Mouse (Mus musculus): Measurements from ENCODE around the gene Xxylt1. TPM values are rescaled to one million over a fixed set of nuclear protein-coding genes. Genes with fewer than 3 reads are reported as not detected.

The Xxylt1 gene
- polyA plus RNA-seq, 1 experiment from 2014 or later: 22.4 TPM

- Histone ChIP-seq H3K9ac (no peak overlapping the region), H3K36me3 (no peaks in the 10 kb centered on the region), H3K27ac (no peak overlapping the region), H3K4me3 (no peak overlapping the region), H3K27me3 (no peaks in the 10 kb centered on the region), H3K4me2 (no peak overlapping the region), H3K9me3 (peaks cover 3% of the 10 kb centered on the region; the same call in 1 of the 2 replicates), H3K4me1 (peaks cover 15% of the 10 kb centered on the region)
- WGBS: 88% methylated on average over 5 of the region's 5 CpGs
- no peak for ATAC-seq (ENCODE audit: insufficient number of reproducible peaks, insufficient read depth, low FRiP score, low TSS enrichment, low read depth)
Observed at GRCm38 (mm10) chr16:30932196-30932595, 149.0 kb downstream of the Xxylt1 start.

DNA sequence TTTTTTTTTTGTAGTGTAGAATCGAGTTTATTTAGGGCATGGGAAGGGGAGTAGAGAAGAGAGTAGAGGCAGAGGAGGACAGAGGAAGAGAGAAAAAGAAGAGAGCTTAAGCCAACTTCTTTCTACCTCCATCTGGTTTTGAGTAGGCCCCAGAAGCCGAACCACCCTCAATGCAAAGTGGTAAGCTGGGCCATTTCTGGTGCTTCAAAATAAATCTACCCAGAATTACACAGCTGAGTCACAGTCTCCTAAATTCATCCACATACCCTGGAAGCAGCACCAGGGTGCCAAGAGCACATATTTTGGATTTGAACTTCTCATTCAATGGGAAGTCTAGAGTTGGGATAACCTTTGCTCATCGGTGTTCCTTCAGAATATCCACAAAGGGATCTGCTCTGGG, 152.1 kb downstream of the Xxylt1 start:
- H3K9me3 ChIP-seq: peaks cover 3% of the 10 kb centered on the region; the same call in 1 of the 2 replicates
- H3K27ac ChIP-seq: no peak overlapping the region
- no peak overlapping the region for H3K4me3 ChIP-seq
- H3K4me1 ChIP-seq: no peaks in the 10 kb centered on the region
- no peak overlapping the region for H3K4me2 ChIP-seq
- H3K36me3 ChIP-seq: no peaks in the 10 kb centered on the region
- H3K9ac ChIP-seq: no peak overlapping the region
- ATAC-seq (ENCODE audit: insufficient number of reproducible peaks, insufficient read depth, low FRiP score, low TSS enrichment, low read depth): no peak
- no peaks in the 10 kb centered on the region for H3K27me3 ChIP-seq
- 90% methylated on average over 3 of the region's 3 CpGs for WGBS

DNA sequence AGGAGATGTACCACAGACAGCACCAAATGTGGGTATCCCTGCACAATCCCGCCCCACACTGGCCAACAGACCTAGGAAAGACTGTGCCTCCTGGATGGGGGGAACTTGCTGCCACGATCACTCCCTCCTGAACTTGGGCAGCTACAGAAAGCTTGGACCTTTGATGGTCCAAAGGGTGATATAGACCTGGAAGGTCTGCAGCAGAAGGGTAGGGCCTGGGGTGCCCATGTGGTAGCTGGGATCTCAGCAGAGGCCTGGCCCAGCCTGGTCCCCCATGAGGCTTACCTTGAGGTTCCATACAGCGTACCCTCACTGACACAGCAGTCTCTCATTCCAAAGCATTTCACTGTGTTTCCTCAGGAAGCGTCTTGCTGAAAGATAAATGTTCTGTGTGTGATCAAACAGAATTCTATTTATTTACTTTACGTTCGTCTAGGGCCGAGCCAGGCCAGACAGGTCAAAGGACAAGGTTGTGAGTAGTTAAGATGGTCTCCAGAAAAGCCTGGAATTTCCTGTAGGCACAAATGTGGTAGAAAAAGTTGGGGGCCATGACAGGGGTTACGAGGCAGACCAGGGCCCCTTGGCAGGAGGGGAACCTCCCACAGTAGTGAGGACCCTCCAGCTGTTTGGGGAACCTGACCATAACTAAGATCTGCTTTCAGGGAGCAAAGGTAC, 153.0 kb downstream of the Xxylt1 start:
- Histone ChIP-seq H3K9me3 (peaks cover 3% of the 10 kb centered on the region; the same call in 1 of the 2 replicates), H3K4me2 (no peak overlapping the region), H3K4me1 (no peaks in the 10 kb centered on the region), H3K27me3 (no peaks in the 10 kb centered on the region), H3K36me3 (no peaks in the 10 kb centered on the region), H3K27ac (no peak overlapping the region), H3K4me3 (no peak overlapping the region), H3K9ac (no peak overlapping the region)
- 61% methylated on average over 8 of the region's 8 CpGs for WGBS
- ATAC-seq (ENCODE audit: insufficient number of reproducible peaks, insufficient read depth, low FRiP score, low TSS enrichment, low read depth): no peak

DNA sequence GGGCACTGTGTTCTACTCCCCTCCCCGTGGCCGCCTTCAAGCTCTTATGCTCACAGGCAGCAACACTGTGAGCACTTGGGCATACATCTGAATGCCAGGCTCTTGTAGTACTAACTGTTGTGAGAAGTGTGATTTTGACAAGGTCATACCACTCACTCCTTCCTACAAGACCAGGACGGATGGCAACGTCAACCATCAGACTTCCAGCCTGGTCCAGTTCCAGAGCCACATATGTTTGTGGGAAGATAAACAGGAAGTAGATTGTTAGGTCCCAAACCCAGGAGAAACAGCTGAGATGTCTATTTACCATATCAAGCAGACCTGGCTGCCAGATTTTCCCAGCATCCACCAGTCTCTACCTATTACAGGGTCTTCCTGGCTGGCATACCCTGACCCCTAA, 155.7 kb downstream of the Xxylt1 start:
- H3K27me3 ChIP-seq: no peaks in the 10 kb centered on the region
- H3K4me3 ChIP-seq: no peak overlapping the region
- 68% methylated on average over 4 of the region's 4 CpGs for WGBS
- no peak overlapping the region for H3K4me2 ChIP-seq
- H3K9me3 ChIP-seq: peaks cover 2% of the 10 kb centered on the region; the same call in 1 of the 2 replicates
- H3K27ac ChIP-seq: no peak overlapping the region
- no peak for ATAC-seq (ENCODE audit: insufficient number of reproducible peaks, insufficient read depth, low FRiP score, low TSS enrichment, low read depth)
- H3K36me3 ChIP-seq: no peaks in the 10 kb centered on the region
- H3K9ac ChIP-seq: no peak overlapping the region
- no peaks in the 10 kb centered on the region for H3K4me1 ChIP-seq

DNA sequence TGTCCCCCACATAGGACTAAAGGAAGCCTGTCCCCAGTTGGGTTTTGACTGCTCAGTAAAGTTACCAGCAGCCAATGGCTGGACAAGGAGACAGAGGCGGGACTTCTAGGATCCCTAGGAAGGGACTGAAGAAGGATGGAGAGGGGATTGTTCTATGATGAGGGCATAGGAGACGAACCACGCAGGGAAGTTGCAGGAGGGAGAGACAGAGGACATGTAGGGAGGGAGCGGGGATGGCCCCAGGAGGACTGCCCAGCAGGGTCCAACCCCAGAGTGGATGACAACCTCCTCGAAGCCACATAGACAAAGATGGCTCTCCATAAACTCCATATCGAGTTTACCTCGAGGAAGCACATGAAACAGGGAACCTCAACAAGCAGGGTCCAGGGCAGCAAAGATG, 157.3 kb downstream of the Xxylt1 start:
- H3K36me3 ChIP-seq: no peaks in the 10 kb centered on the region
- H3K9ac ChIP-seq: no peak overlapping the region
- no peak overlapping the region for H3K4me3 ChIP-seq
- ATAC-seq (ENCODE audit: insufficient number of reproducible peaks, insufficient read depth, low FRiP score, low TSS enrichment, low read depth): no peak
- no peaks in the 10 kb centered on the region for H3K4me1 ChIP-seq
- 72% methylated on average over 7 of the region's 7 CpGs for WGBS
- H3K9me3 ChIP-seq: peaks cover 8% of the 10 kb centered on the region
- no peak overlapping the region for H3K4me2 ChIP-seq
- H3K27me3 ChIP-seq: no peaks in the 10 kb centered on the region
- no peak overlapping the region for H3K27ac ChIP-seq

GRCm38 (mm10) chr16:30922548-30922947, 158.7 kb downstream of the Xxylt1 start:
- no peak for ATAC-seq (ENCODE audit: insufficient number of reproducible peaks, insufficient read depth, low FRiP score, low TSS enrichment, low read depth)
- Histone ChIP-seq H3K9me3 (peaks cover 8% of the 10 kb centered on the region), H3K27me3 (no peaks in the 10 kb centered on the region), H3K36me3 (no peaks in the 10 kb centered on the region), H3K4me2 (no peak overlapping the region), H3K4me1 (no peaks in the 10 kb centered on the region), H3K9ac (no peak overlapping the region), H3K4me3 (no peak overlapping the region), H3K27ac (no peak overlapping the region)
- WGBS: 72% methylated on average over 1 of the region's 1 CpGs

DNA sequence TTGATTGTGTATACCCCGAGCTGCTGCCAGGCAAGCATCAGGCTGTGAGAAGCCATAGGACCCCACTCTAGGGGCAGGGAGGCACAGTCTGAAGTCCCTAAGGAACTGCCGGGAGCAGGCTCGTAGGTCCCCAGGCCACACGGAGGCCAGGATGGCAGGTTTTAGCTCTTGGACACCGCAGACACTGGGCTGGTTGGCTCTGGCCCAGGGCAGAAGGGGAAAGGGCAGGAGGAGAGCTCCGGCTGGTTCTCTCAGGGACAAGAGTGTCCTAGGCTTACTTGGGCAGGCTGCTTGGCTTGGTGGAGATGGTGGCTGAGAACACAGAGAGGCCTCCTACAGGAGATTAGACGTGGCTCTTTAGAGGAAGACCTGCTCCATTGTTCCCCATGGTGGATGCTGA, 162.4 kb downstream of the Xxylt1 start:
- H3K9me3 ChIP-seq: peaks cover 8% of the 10 kb centered on the region
- no peaks in the 10 kb centered on the region for H3K27me3 ChIP-seq
- H3K4me2 ChIP-seq: no peak overlapping the region
- no peak overlapping the region for H3K9ac ChIP-seq
- H3K36me3 ChIP-seq: no peaks in the 10 kb centered on the region
- 92% methylated on average over 7 of the region's 7 CpGs for WGBS
- H3K4me3 ChIP-seq: no peak overlapping the region
- no peak for ATAC-seq (ENCODE audit: insufficient number of reproducible peaks, insufficient read depth, low FRiP score, low TSS enrichment, low read depth)
- no peaks in the 10 kb centered on the region for H3K4me1 ChIP-seq
- no peak overlapping the region for H3K27ac ChIP-seq

GRCm38 (mm10) chr16:30916931-30917330, 164.3 kb downstream of the Xxylt1 start:
- Histone ChIP-seq H3K4me2 (no peak overlapping the region), H3K9me3 (peaks cover 8% of the 10 kb centered on the region), H3K27me3 (no peaks in the 10 kb centered on the region), H3K9ac (no peak overlapping the region), H3K4me3 (no peak overlapping the region), H3K4me1 (no peaks in the 10 kb centered on the region), H3K36me3 (no peaks in the 10 kb centered on the region), H3K27ac (no peak overlapping the region)
- WGBS: 65% methylated on average over 3 of the region's 3 CpGs
- no peak for ATAC-seq (ENCODE audit: insufficient number of reproducible peaks, insufficient read depth, low FRiP score, low TSS enrichment, low read depth)

DNA sequence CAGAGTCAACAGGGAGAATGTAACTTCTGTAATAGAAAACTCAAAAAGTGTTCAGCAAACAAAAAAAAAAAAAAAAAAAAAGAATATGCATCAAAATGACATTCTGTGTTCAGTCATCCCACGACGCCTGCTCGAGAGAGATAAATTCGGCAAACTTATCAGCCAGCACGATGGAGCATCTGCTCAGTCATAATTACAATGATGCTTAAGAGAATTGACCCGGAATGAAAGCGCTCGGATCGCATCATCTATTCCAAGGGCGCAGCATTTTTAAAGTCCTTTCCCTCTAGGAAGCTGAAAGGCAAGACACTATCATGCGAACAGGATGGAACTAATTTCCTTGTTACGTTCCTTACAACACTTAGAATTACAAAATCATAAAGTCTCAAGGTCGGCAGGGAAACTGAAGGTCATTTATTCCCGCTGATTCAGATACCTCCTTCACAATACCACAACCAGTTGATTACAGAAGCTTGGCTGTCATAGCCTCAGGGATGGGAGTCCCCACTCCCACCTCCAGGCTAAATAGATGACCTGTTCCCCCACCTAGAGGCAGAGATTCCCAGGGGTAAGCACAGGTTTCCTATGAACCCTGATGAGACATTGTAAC, 165.5 kb downstream of the Xxylt1 start:
- ATAC-seq (ENCODE audit: insufficient number of reproducible peaks, insufficient read depth, low FRiP score, low TSS enrichment, low read depth): no peak
- Histone ChIP-seq H3K27me3 (no peaks in the 10 kb centered on the region), H3K9ac (no peak overlapping the region), H3K27ac (no peak overlapping the region), H3K36me3 (no peaks in the 10 kb centered on the region), H3K4me3 (no peak overlapping the region), H3K4me2 (no peak overlapping the region), H3K9me3 (peaks cover 8% of the 10 kb centered on the region), H3K4me1 (no peaks in the 10 kb centered on the region)
- WGBS: 88% methylated on average over 14 of the region's 14 CpGs

Other genes with a start within 250 kb of the Xxylt1 start
- 22.6 and 25.1 TPM in 2 replicates for gene Acap2, start 119.8 kb upstream of the Xxylt1 start, polyA plus RNA-seq (2015; fragmentation: Nextera tagmentation; extraction: Ambion mirVana)
- 77.5 and 90.8 TPM in 2 replicates for gene Ppp1r2, start 193.8 kb upstream of the Xxylt1 start, polyA plus RNA-seq (2015; fragmentation: Nextera tagmentation; extraction: Ambion mirVana)
- gene Apod, start 233.4 kb upstream of the Xxylt1 start, polyA plus RNA-seq (2015; fragmentation: Nextera tagmentation; extraction: Ambion mirVana): 66.5 and 81.1 TPM in 2 replicates

All from embryonic facial prominence, embryonic 13.5 days (tissue).